Comparison of ENCODE assay signal across 15 mouse cellular contexts in the genomic region with DNA sequence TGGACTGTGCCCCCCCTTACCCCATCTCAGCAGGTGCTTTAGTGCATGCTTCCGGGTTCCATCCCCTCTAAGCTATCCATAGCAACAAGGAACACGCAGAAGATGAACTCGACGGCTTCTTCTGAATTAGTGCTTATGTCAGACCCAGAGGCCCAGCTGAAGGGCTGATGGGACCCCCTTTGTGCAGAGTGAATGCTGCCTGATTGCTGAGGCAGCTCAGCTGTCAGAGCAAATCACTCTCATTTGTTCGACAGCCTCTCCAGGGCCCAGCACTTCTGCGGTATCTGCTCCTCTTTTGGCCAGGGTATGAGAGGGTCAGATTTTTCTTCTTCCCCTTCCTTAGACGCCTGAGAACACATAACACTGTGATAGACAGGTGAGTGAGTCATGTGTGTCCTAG.
DNase-seq lines count a peak whose midpoint lies in the region; ATAC-seq lines count a peak whose summit lies in the region.
"Had no signal": no experiment of that assay in that cellular context is flagged by ENCODE, and none has a peak within 500 bp of the region (broad histone marks: within the 10 kb centered on the region; RNA-seq: fewer than 3 reads in every experiment).

No protein-coding gene starts in this region.

- no peaks in the 10 kb centered on the region for H3K4me1 ChIP-seq in forebrain, embryonic 11.5 days (replicated peaks; ENCODE audit: control insufficient read depth, insufficient read depth, low read length)
- H3K4me1 ChIP-seq in hindbrain, embryonic 13.5 days (replicated peaks): peaks cover 3% of the 10 kb centered on the region; the same call in 1 of the 2 replicates
- peaks cover 15% of the 10 kb centered on the region for H3K4me1 ChIP-seq in neural tube, embryonic 13.5 days (replicated peaks)

- H3K27ac ChIP-seq in forebrain, embryonic 11.5 days (ENCODE audit: low read depth, low read length): peak overlapping the region; percentile 19; the same call in 1 of the 2 replicates
- H3K27ac ChIP-seq in hindbrain, embryonic 13.5 days: no peak overlapping the region; the same call in 1 of the 2 replicates
- peak overlapping the region; percentile 33; the same call in 1 of the 2 replicates for H3K27ac ChIP-seq in neural tube, embryonic 13.5 days (replicated peaks)
- H3K27ac ChIP-seq: heart, embryonic 10.5 days; left cerebral cortex, adult 2 months; limb, embryonic 12.5 days; liver, embryonic 15.5 days had no signal

- H3K9ac ChIP-seq in forebrain, embryonic 11.5 days (ENCODE audit: low read length): 0 out of 2 replicates have a peak overlapping the region, but pooled peaks have one; percentile 29
- no peak overlapping the region for H3K9ac ChIP-seq in hindbrain, embryonic 13.5 days
- peak overlapping the region; percentile 26; the same call in 1 of the 2 replicates for H3K9ac ChIP-seq in neural tube, embryonic 13.5 days
- H3K9ac ChIP-seq: limb, embryonic 12.5 days; liver, embryonic 15.5 days had no signal

- no peaks in the 10 kb centered on the region for H3K27me3 ChIP-seq in forebrain, embryonic 11.5 days (ENCODE audit: control insufficient read depth, insufficient read depth, low read length)
- H3K27me3 ChIP-seq in hindbrain, embryonic 13.5 days: peaks cover 50% of the 10 kb centered on the region
- H3K27me3 ChIP-seq in neural tube, embryonic 13.5 days: peaks cover 50% of the 10 kb centered on the region
- H3K27me3 ChIP-seq: CH12.LX; limb, embryonic 12.5 days; liver, embryonic 15.5 days had no signal

- H3K4me3 ChIP-seq in forebrain, embryonic 11.5 days (ENCODE audit: low read depth, low read length): no peak overlapping the region
- no peak overlapping the region for H3K4me3 ChIP-seq in hindbrain, embryonic 13.5 days
- no peak overlapping the region for H3K4me3 ChIP-seq in neural tube, embryonic 13.5 days
- H3K4me3 ChIP-seq: heart, embryonic 10.5 days; left cerebral cortex, adult 2 months; limb, embryonic 12.5 days; liver, embryonic 15.5 days had no signal

- peak; percentile 51 for DNase-seq in embryo, embryonic 11 days
- DNase-seq in forebrain, embryonic 11.5 days (ENCODE audit: low spot score): peak; percentile 64
- DNase-seq in frontal cortex, adult 2 months (ENCODE audit: extremely low spot score in 1 of 2, low spot score in 1 of 2): no peak
- no peak for DNase-seq in right cerebral cortex, postnatal 10 days (ENCODE audit: low spot score in 2 of 2)
- DNase-seq: cerebellum, adult 8-10 months; kidney, adult 11 months; lung, postnatal 14 days had no signal

- no peaks in the 10 kb centered on the region for H3K36me3 ChIP-seq in forebrain, embryonic 11.5 days (ENCODE audit: control insufficient read depth, insufficient read depth, low read length)
- H3K36me3 ChIP-seq in hindbrain, embryonic 13.5 days: no peaks in the 10 kb centered on the region
- no peaks in the 10 kb centered on the region for H3K36me3 ChIP-seq in neural tube, embryonic 13.5 days
- H3K36me3 ChIP-seq: heart, embryonic 10.5 days; limb, embryonic 12.5 days; liver, embryonic 15.5 days had no signal

- no peaks in the 10 kb centered on the region; the same call in 1 of the 2 replicates for H3K9me3 ChIP-seq in forebrain, embryonic 11.5 days (ENCODE audit: control insufficient read depth, low read length)
- H3K9me3 ChIP-seq in hindbrain, embryonic 13.5 days: 0 out of 2 replicates have a peak, but pooled peaks cover 4% of the 10 kb centered on the region
- no peaks in the 10 kb centered on the region for H3K9me3 ChIP-seq in neural tube, embryonic 13.5 days
- H3K9me3 ChIP-seq: heart, embryonic 10.5 days; liver, embryonic 15.5 days had no signal

- WGBS in forebrain, embryonic 11.5 days: 25% methylated on average over 7 of the region's 7 CpGs
- WGBS in hindbrain, embryonic 13.5 days: 7% methylated on average over 7 of the region's 7 CpGs
- 20% methylated on average over 7 of the region's 7 CpGs for WGBS in neural tube, embryonic 13.5 days

- ATAC-seq in forebrain, embryonic 11.5 days (replicated peaks; ENCODE audit: low FRiP score): peak; percentile 55
- peak; percentile 29; the same call in 1 of the 2 replicates for ATAC-seq in hindbrain, embryonic 13.5 days (ENCODE audit: low FRiP score)
- no peak for ATAC-seq in neural tube, embryonic 13.5 days (ENCODE audit: low read depth)
- ATAC-seq in frontal cortex, adult (ENCODE audit: low TSS enrichment): no peak

- no peak overlapping the region for H3K4me2 ChIP-seq in forebrain, embryonic 11.5 days (ENCODE audit: low read depth, low read length, severe bottlenecking)
- H3K4me2 ChIP-seq in hindbrain, embryonic 13.5 days: no peak overlapping the region
- no peak overlapping the region for H3K4me2 ChIP-seq in neural tube, embryonic 13.5 days
- H3K4me2 ChIP-seq: limb, embryonic 12.5 days; liver, embryonic 15.5 days had no signal

Comparison
In these comparisons a context has a peak if more than half of its experiments do, and no peak if none do; other contexts are left out.
1. DNase-seq: peak in embryo, embryonic 11 days (single experiment) and forebrain, embryonic 11.5 days (single experiment); none in frontal cortex, adult 2 months (0 of 2) and right cerebral cortex, postnatal 10 days (0 of 2).
2. ATAC-seq: peak in forebrain, embryonic 11.5 days (single experiment) and hindbrain, embryonic 13.5 days (single experiment); none in neural tube, embryonic 13.5 days (single experiment) and frontal cortex, adult (single experiment).